Mouse (Mus musculus) midbrain, embryonic 12.5 days (tissue): ENCODE data around the gene Rimbp2. TPM values are rescaled to one million over a fixed set of nuclear protein-coding genes. Genes with fewer than 3 reads are reported as not detected.
"Not testable (repeated sequence)": the region's sequence is repeated elsewhere in the genome, so short reads cannot be mapped to it uniquely, and the experiment has no call there.

ENCODE experiments used
- ATAC-seq: fragments of 200-750 bp; cut with Nextera tagmentation; 2 replicates; pipeline ENCODE4 v1.8.0; 2017; ENCODE audit warnings: low read depth, moderate TSS enrichment, moderate library complexity; ENCODE audit not compliant: low FRiP score
- H3K27ac ChIP-seq: fragments of 300-500 bp; sonication (generic); replicated peaks from 2 replicates; pipeline ENCODE4 v1.5.1; 2016; ENCODE audit warnings: mild to moderate bottlenecking
- H3K27me3 ChIP-seq: fragments of 300-500 bp; sonication (generic); 2 replicates; pipeline ENCODE4 v1.6.1; 2016; ENCODE audit warnings: mild to moderate bottlenecking
- H3K36me3 ChIP-seq: fragments of 300-500 bp; sonication (generic); 2 replicates; pipeline ENCODE4 v1.6.1; 2016
- H3K4me1 ChIP-seq: fragments of 300-500 bp; sonication (generic); 2 replicates; pipeline ENCODE4 v1.6.1; 2016
- H3K4me2 ChIP-seq: fragments of 300-500 bp; sonication (generic); replicated peaks from 2 replicates; pipeline ENCODE4 v1.6.1; 2016; ENCODE audit warnings: mild to moderate bottlenecking, moderate library complexity
- H3K4me3 ChIP-seq: fragments of 300-500 bp; sonication (generic); 2 replicates; pipeline ENCODE4 v1.5.1; 2016; ENCODE audit warnings: mild to moderate bottlenecking
- H3K9ac ChIP-seq: fragments of 300-500 bp; sonication (generic); replicated peaks from 2 replicates; pipeline ENCODE4 v1.6.1; 2016; ENCODE audit warnings: mild to moderate bottlenecking, moderate library complexity
- H3K9me3 ChIP-seq: fragments of 300-500 bp; sonication (generic); 2 replicates; pipeline ENCODE4 v1.6.1; 2016; ENCODE audit warnings: mild to moderate bottlenecking
- WGBS: fragments of 180-500 bp; shearing (Covaris S2); methylation state at CpG from one replicate; pipeline ENCODE4 v1.1.7; 2016; 5-methylcytosine and 5-hydroxymethylcytosine counted together
- polyA plus RNA-seq: library from polyadenylated mRNA; unstranded; fragments of >200 nt; fragmentation: Nextera tagmentation; extraction: Ambion mirVana; gene quantifications from 2 replicates; pipeline ENCODE4 v1.2.1, GENCODE M21; 2016

Rimbp2 gene
- polyA plus RNA-seq, 1 experiment from 2014 or later = 1.9 TPM

DNA sequence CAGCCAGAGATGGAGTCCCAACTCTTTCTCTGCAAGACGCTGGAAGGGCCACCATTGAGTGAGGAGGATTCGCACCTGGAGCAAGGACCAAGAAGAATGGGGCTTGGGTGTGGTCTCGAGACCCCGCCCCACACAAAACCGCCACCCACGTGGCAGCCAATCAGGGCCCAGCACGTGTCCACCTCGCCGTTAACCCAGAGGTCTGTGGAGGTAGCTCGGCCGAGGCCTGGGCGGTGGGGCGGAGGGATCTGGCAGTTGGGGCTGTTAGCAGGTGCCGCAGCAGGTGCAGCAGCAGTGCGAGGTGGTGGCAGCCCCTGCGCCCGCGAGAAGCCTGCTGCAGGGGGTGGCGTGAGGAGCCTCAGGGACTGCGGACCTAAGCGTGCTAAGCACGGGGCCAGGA is 217.4 kb downstream of the Rimbp2 start:
- ATAC-seq = no peak
- H3K27me3 ChIP-seq = peaks cover 20% of the 10 kb centered on the region; the same call in 1 of the 2 replicates
- no peaks in the 10 kb centered on the region for H3K9me3 ChIP-seq
- WGBS = 80% methylated on average over 22 of the region's 22 CpGs
- no peak overlapping the region for H3K4me3 ChIP-seq
- H3K36me3 ChIP-seq = no peaks in the 10 kb centered on the region
- no peak overlapping the region for H3K4me2 ChIP-seq
- no peak overlapping the region for H3K27ac ChIP-seq
- peaks cover 14% of the 10 kb centered on the region for H3K4me1 ChIP-seq
- H3K9ac ChIP-seq = no peak overlapping the region

DNA sequence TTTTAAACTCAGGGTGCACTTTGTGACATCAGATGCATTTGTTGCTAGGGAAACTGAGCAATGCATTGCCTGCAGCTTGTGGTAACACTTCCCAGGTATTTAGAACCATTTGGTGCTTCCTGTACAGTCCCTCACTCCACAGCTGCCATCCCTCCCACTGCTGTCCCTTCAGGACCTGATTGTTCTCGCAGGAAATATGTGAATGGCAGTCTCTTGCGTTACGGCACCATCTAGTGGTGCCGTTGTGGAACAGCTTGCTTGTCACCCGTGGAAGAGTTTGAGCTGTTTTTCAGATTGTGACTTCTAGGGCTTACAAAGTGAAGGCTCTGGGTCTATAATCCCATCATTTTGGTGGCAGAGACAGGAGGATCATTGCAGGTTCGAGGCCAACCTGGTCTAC is 219.3 kb downstream of the Rimbp2 start:
- Histone ChIP-seq H3K27me3 (peaks cover 15% of the 10 kb centered on the region; the same call in 1 of the 2 replicates), H3K4me1 (0 out of 2 replicates have a peak, but pooled peaks cover 2% of the 10 kb centered on the region), H3K4me3 (no peak overlapping the region), H3K36me3 (no peaks in the 10 kb centered on the region), H3K9ac (no peak overlapping the region), H3K9me3 (no peaks in the 10 kb centered on the region), H3K27ac (no peak overlapping the region), H3K4me2 (no peak overlapping the region)
- ATAC-seq = peak; percentile 63; the same call in 1 of the 2 replicates
- WGBS = 7% methylated on average over 6 of the region's 6 CpGs

DNA sequence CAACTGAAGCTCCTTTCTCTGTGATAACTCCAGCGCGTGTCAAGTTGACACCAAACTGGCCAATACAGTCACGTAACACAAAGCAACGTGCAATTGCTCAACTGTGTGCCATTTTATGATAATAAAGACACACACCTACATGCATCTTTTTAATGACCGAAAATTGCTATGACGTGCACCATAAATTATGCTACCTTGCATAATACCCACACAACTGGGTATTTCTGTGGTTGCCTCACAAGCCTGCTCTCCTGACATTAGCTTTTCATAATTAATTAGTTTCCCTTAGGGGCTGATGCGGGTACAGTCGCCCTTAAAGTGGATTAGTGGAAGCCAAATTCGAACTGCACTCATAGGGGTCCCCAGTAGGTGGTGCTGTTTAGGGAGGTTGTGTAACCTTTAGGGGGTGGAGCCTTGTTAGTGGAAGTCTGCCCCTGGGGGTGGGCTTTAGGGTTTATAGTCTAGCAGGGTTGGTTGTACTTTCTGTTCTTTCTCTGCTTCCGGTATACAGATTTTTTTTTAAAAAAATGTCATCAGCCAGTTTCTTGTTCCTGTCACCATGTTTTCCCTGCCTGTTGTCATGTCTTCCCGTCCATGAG is 220.8 kb downstream of the Rimbp2 start:
- H3K4me2 ChIP-seq = no peak overlapping the region
- H3K9me3 ChIP-seq = no peaks in the 10 kb centered on the region
- H3K9ac ChIP-seq = no peak overlapping the region
- H3K4me1 ChIP-seq = no peaks in the 10 kb centered on the region
- no peak overlapping the region for H3K4me3 ChIP-seq
- no peaks in the 10 kb centered on the region for H3K36me3 ChIP-seq
- no peak for ATAC-seq
- no peak overlapping the region for H3K27ac ChIP-seq
- H3K27me3 ChIP-seq = peaks cover 10% of the 10 kb centered on the region; the same call in 1 of the 2 replicates
- 74% methylated on average over 11 of the region's 11 CpGs for WGBS

DNA sequence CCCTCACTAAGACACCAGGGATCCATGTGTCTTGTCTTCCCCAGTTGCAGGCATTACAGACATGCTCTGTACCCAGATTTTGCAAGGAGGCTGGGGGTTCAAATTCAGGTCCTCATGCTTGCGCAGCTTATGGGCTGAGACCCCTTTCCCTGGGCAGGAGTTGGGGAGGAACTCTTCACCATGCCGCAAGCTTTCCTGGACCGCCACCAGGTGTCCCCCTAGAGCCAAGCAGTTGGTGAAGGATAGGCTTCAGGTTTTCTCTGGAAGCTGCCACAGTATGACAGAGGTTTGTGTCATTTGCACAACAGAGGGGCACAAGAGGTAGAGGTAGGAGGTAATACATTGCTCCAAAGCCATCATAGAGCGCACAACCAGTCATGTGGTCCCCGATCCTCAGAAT is 222.7 kb downstream of the Rimbp2 start:
- ATAC-seq = no peak
- Histone ChIP-seq H3K27ac (no peak overlapping the region), H3K36me3 (no peaks in the 10 kb centered on the region), H3K9me3 (no peaks in the 10 kb centered on the region), H3K4me3 (no peak overlapping the region), H3K27me3 (no peaks in the 10 kb centered on the region), H3K9ac (no peak overlapping the region), H3K4me2 (no peak overlapping the region), H3K4me1 (no peaks in the 10 kb centered on the region)
- WGBS = 42% methylated on average over 5 of the region's 5 CpGs

DNA sequence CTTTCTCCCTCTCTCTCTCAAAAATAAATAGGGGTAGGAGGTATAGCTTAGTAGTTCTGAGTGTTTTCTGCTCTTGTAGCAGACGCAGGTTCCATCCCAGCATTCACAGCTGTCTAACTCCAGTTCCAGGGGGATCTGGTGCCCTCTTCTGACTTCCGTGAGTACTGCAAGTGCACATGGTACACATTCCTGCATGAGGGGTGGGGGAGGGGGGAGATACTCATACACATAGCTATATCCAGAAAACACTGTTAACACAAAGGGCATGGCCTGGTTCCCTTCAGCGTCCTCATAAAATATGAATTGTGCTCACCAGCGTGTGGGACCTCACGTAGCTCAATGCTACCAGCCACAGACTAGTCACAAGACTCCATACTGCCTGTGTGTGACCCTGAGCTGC is 223.9 kb downstream of the Rimbp2 start:
- no peak overlapping the region for H3K9ac ChIP-seq
- ATAC-seq = no peak
- no peak overlapping the region for H3K4me2 ChIP-seq
- no peaks in the 10 kb centered on the region for H3K9me3 ChIP-seq
- no peaks in the 10 kb centered on the region for H3K36me3 ChIP-seq
- WGBS = 78% methylated on average over 5 of the region's 5 CpGs
- H3K27me3 ChIP-seq = no peaks in the 10 kb centered on the region
- no peak overlapping the region for H3K27ac ChIP-seq
- no peak overlapping the region for H3K4me3 ChIP-seq
- no peaks in the 10 kb centered on the region for H3K4me1 ChIP-seq

DNA sequence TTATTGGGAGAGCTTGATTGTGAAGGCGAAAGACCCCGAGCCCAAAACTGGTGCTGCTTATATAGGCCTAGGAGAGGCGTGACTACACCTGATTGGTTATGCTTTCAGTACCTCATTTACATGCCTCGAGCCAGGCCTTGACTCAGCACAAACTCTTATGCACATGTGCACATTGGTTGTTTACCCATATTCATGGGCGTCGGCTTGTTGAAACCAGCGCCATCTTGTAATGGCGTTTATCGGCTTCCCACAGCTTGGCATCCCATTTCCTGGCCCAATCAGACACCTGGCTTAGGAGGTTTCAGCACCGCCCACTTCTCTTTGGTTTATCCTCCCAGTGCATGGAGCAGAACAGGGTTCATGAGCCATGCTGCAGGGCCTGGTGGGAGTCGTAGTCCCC is 232.8 kb downstream of the Rimbp2 start:
- not testable (repeated sequence) for H3K4me2 ChIP-seq, H3K27ac ChIP-seq, H3K9me3 ChIP-seq, ATAC-seq, H3K36me3 ChIP-seq, H3K4me1 ChIP-seq, H3K4me3 ChIP-seq, H3K27me3 ChIP-seq, H3K9ac ChIP-seq
- 93% methylated on average over 11 of the region's 11 CpGs for WGBS

- H3K4me3 ChIP-seq = no peak overlapping the region
- H3K4me2 ChIP-seq = no peak overlapping the region
- H3K27me3 ChIP-seq = no peaks in the 10 kb centered on the region
- no peak overlapping the region for H3K27ac ChIP-seq
- no peak overlapping the region for H3K9ac ChIP-seq
- 69% methylated on average over 16 of the region's 16 CpGs for WGBS
- H3K36me3 ChIP-seq = no peaks in the 10 kb centered on the region
- ATAC-seq = 0 out of 2 replicates have a peak, but pooled peaks have one; percentile 19
- no peaks in the 10 kb centered on the region for H3K9me3 ChIP-seq
- peaks cover 4% of the 10 kb centered on the region; the same call in 1 of the 2 replicates for H3K4me1 ChIP-seq
These were observed 238.1 kb downstream of the Rimbp2 start for GRCm38 (mm10) chr5:128715171-128715570.

GRCm38 (mm10) chr5:128711847-128712246 is 241.4 kb downstream of the Rimbp2 start:
- H3K4me1 ChIP-seq = peaks cover 9% of the 10 kb centered on the region; the same call in 1 of the 2 replicates
- WGBS = 91% methylated on average over 6 of the region's 6 CpGs
- ATAC-seq = no peak
- H3K27me3 ChIP-seq = no peaks in the 10 kb centered on the region
- H3K9me3 ChIP-seq = no peaks in the 10 kb centered on the region
- H3K9ac ChIP-seq = no peak overlapping the region
- H3K27ac ChIP-seq = no peak overlapping the region
- H3K36me3 ChIP-seq = no peaks in the 10 kb centered on the region
- H3K4me3 ChIP-seq = no peak overlapping the region
- no peak overlapping the region for H3K4me2 ChIP-seq

- no peak for ATAC-seq
- no peaks in the 10 kb centered on the region for H3K36me3 ChIP-seq
- H3K9ac ChIP-seq = no peak overlapping the region
- H3K4me1 ChIP-seq = peaks cover 9% of the 10 kb centered on the region; the same call in 1 of the 2 replicates
- WGBS = 29% methylated on average over 8 of the region's 8 CpGs
- H3K4me2 ChIP-seq = no peak overlapping the region
- no peak overlapping the region for H3K4me3 ChIP-seq
- H3K27ac ChIP-seq = no peak overlapping the region
- H3K9me3 ChIP-seq = peaks cover 7% of the 10 kb centered on the region; the same call in 1 of the 2 replicates
- H3K27me3 ChIP-seq = no peaks in the 10 kb centered on the region
These were observed 242.7 kb downstream of the Rimbp2 start for GRCm38 (mm10) chr5:128710596-128710995.

GRCm38 (mm10) chr5:128708929-128709328 is 244.4 kb downstream of the Rimbp2 start:
- H3K4me3 ChIP-seq = no peak overlapping the region
- H3K27me3 ChIP-seq = no peaks in the 10 kb centered on the region
- H3K9ac ChIP-seq = no peak overlapping the region
- H3K9me3 ChIP-seq = peaks cover 7% of the 10 kb centered on the region; the same call in 1 of the 2 replicates
- no peak for ATAC-seq
- H3K27ac ChIP-seq = no peak overlapping the region
- H3K36me3 ChIP-seq = no peaks in the 10 kb centered on the region
- H3K4me1 ChIP-seq = peaks cover 16% of the 10 kb centered on the region
- no peak overlapping the region for H3K4me2 ChIP-seq
- WGBS = 71% methylated on average over 5 of the region's 5 CpGs

Other genes with a start within 250 kb of the Rimbp2 start
- gene Stx2, start 55.1 kb upstream of the Rimbp2 start, polyA plus RNA-seq = 25.5 and 26.0 TPM in 2 replicates
- 711 and 712 TPM in 2 replicates for gene Ran, start 66.6 kb upstream of the Rimbp2 start, polyA plus RNA-seq
- 0.07 and 0.11 TPM in 2 replicates for gene Adgrd1, start 143.3 kb upstream of the Rimbp2 start, polyA plus RNA-seq